8 mouse cellular contexts compared by ENCODE assay signal in genomic region chr12:5120249-5120648, GRCm38 (mm10).
A peak's percentile ranks its signal among the peaks of the same experiment; 100 is the strongest.
DNase-seq lines count a peak whose midpoint lies in the region; ATAC-seq lines count a peak whose summit lies in the region.

No protein-coding gene starts in this region.

- H3K9me3 ChIP-seq in heart, embryonic 16.5 days (replicated peaks; ENCODE audit: control insufficient read depth, low read length): no peaks in the 10 kb centered on the region
- no peaks in the 10 kb centered on the region for H3K9me3 ChIP-seq in embryonic facial prominence, embryonic 10.5 days
- no peaks in the 10 kb centered on the region for H3K9me3 ChIP-seq in hindbrain, embryonic 10.5 days
- no peaks in the 10 kb centered on the region for H3K9me3 ChIP-seq in midbrain, embryonic 12.5 days

- H3K36me3 ChIP-seq in heart, embryonic 16.5 days (ENCODE audit: control insufficient read depth, insufficient read depth): no peaks in the 10 kb centered on the region
- H3K36me3 ChIP-seq in embryonic facial prominence, embryonic 10.5 days (replicated peaks): no peaks in the 10 kb centered on the region
- H3K36me3 ChIP-seq in hindbrain, embryonic 10.5 days: no peaks in the 10 kb centered on the region
- H3K36me3 ChIP-seq in midbrain, embryonic 12.5 days: no peaks in the 10 kb centered on the region

- no peak overlapping the region for H3K9ac ChIP-seq in heart, embryonic 16.5 days (ENCODE audit: low read length)
- no peak overlapping the region for H3K9ac ChIP-seq in midbrain, embryonic 12.5 days (replicated peaks)

- H3K4me1 ChIP-seq in heart, embryonic 16.5 days (ENCODE audit: control insufficient read depth, insufficient read depth, low read length): peaks cover 4% of the 10 kb centered on the region
- H3K4me1 ChIP-seq in embryonic facial prominence, embryonic 10.5 days: peaks cover 23% of the 10 kb centered on the region
- peaks cover 20% of the 10 kb centered on the region for H3K4me1 ChIP-seq in hindbrain, embryonic 10.5 days (replicated peaks)
- peaks cover 14% of the 10 kb centered on the region for H3K4me1 ChIP-seq in midbrain, embryonic 12.5 days

- ATAC-seq in heart, embryonic 16.5 days (replicated peaks; ENCODE audit: extremely low read depth, insufficient read depth, low FRiP score): no peak
- 0 out of 2 replicates have a peak, but pooled peaks have one; percentile 20 for ATAC-seq in midbrain, embryonic 12.5 days (ENCODE audit: low FRiP score, low read depth)

- peak overlapping the region; percentile 38; the same call in 1 of the 2 replicates for H3K4me3 ChIP-seq in heart, embryonic 16.5 days (ENCODE audit: low read length)
- H3K4me3 ChIP-seq in embryonic facial prominence, embryonic 10.5 days: peak overlapping the region; percentile 36; the same call in 1 of the 2 replicates
- peak overlapping the region; percentile 41; the same call in 1 of the 2 replicates for H3K4me3 ChIP-seq in hindbrain, embryonic 10.5 days
- no peak overlapping the region for H3K4me3 ChIP-seq in midbrain, embryonic 12.5 days

- WGBS in heart, embryonic 16.5 days: 49% methylated on average over 6 of the region's 6 CpGs
- WGBS in embryonic facial prominence, embryonic 10.5 days: 57% methylated on average over 6 of the region's 6 CpGs
- WGBS in hindbrain, embryonic 10.5 days: 63% methylated on average over 6 of the region's 6 CpGs
- 59% methylated on average over 6 of the region's 6 CpGs for WGBS in midbrain, embryonic 12.5 days

- H3K4me2 ChIP-seq in heart, embryonic 16.5 days (ENCODE audit: low read depth, low read length): peak overlapping the region; percentile 56
- H3K4me2 ChIP-seq in midbrain, embryonic 12.5 days (replicated peaks): peak overlapping the region; percentile 47

- H3K27ac ChIP-seq in heart, embryonic 16.5 days (ENCODE audit: low read length): no peak overlapping the region
- H3K27ac ChIP-seq in embryonic facial prominence, embryonic 10.5 days (replicated peaks): no peak overlapping the region
- H3K27ac ChIP-seq in hindbrain, embryonic 10.5 days: peak overlapping the region; percentile 53
- H3K27ac ChIP-seq in midbrain, embryonic 12.5 days (replicated peaks): no peak overlapping the region

- no peak for DNase-seq in heart, adult 11 months
- DNase-seq in embryonic facial prominence, embryonic 10.5 days (ENCODE audit: low spot score): no peak
- no peak for DNase-seq in hindbrain, embryonic 10.5 days (ENCODE audit: low spot score)
- DNase-seq in left cerebral cortex, postnatal 4 days: no peak
- DNase-seq in c-Kit-positive CD71-positive TER-119-positive erythroid progenitor cells, embryonic 14.5 days (ENCODE audit: low spot score): no peak
- no peak for DNase-seq in ovary, postnatal 36 days (ENCODE audit: low spot score)

- H3K27me3 ChIP-seq in heart, embryonic 16.5 days (ENCODE audit: control insufficient read depth, insufficient read depth, low read length): no peaks in the 10 kb centered on the region
- no peaks in the 10 kb centered on the region for H3K27me3 ChIP-seq in embryonic facial prominence, embryonic 10.5 days (replicated peaks; ENCODE audit: low read depth, poor library complexity, severe bottlenecking)
- no peaks in the 10 kb centered on the region for H3K27me3 ChIP-seq in hindbrain, embryonic 10.5 days (ENCODE audit: insufficient read depth, poor library complexity, severe bottlenecking)
- H3K27me3 ChIP-seq in midbrain, embryonic 12.5 days: no peaks in the 10 kb centered on the region

- intact Hi-C loops in left cerebral cortex, postnatal 4 days (cut with DNase I): no loop called here
